Mouse (Mus musculus) small intestine, adult 2 months (tissue): ENCODE results near the gene Neu2.

Experiments
- CTCF ChIP-seq: fragments of 200-500 bp; IDR thresholded peaks from 2 replicates; pipeline ENCODE4 v1.5.1; 2012; ENCODE audit warnings: low read depth, mild to moderate bottlenecking, control low read depth, inconsistent platforms, low read length, moderate library complexity, mixed read lengths; ENCODE audit not compliant: insufficient replicate concordance, insufficient read length; ENCODE audit errors: extremely low read depth
- POLR2A ChIP-seq: fragments of 200-500 bp; IDR thresholded peaks from 2 replicates; pipeline ENCODE4 v1.6.1; 2012; ENCODE audit warnings: low read depth, mild to moderate bottlenecking, control low read depth, inconsistent platforms, low read length, moderate library complexity

- TF ChIP-seq CTCF (no peak), POLR2A (no peak)
Observed at GRCm38 (mm10) chr1:87601801-87602200, 92.1 kb downstream of the Neu2 start.
